Mouse (Mus musculus) midbrain, embryonic 11.5 days (tissue): ENCODE data around the gene Prex1. TPM values are rescaled to one million over a fixed set of nuclear protein-coding genes. Genes with fewer than 3 reads are reported as not detected.

Experiments used
- ATAC-seq: fragments of 200-750 bp; cut with Nextera tagmentation; 2 replicates; pipeline ENCODE4 v1.8.0; 2017; ENCODE audit warnings: moderate TSS enrichment, moderate library complexity; ENCODE audit not compliant: low FRiP score
- DNase-seq: peaks from one replicate; pipeline ENCODE4 v3.0.0; 2015; ENCODE audit warnings: low spot score; ENCODE audit errors: missing footprints
- H3K27ac ChIP-seq: fragments of 300-500 bp; sonication (generic); 2 replicates; pipeline ENCODE4 v1.5.1; 2014; ENCODE audit warnings: low read depth, low read length
- H3K27me3 ChIP-seq: fragments of 300-500 bp; sonication (generic); 2 replicates; pipeline ENCODE4 v1.6.1; 2014; ENCODE audit warnings: mild to moderate bottlenecking, low read length, moderate library complexity, mixed read lengths; ENCODE audit not compliant: control insufficient read depth, insufficient read depth
- H3K36me3 ChIP-seq: fragments of 300-500 bp; sonication (generic); 2 replicates; pipeline ENCODE4 v1.6.1; 2014; ENCODE audit warnings: mild to moderate bottlenecking, low read length, moderate library complexity, mixed read lengths; ENCODE audit not compliant: control insufficient read depth, insufficient read depth
- H3K4me1 ChIP-seq: fragments of 300-500 bp; sonication (generic); 2 replicates; pipeline ENCODE4 v1.6.1; 2014; ENCODE audit warnings: low read length; ENCODE audit not compliant: control insufficient read depth, insufficient read depth
- H3K4me2 ChIP-seq: fragments of 300-500 bp; sonication (generic); 2 replicates; pipeline ENCODE4 v1.6.1; 2014; ENCODE audit warnings: mild to moderate bottlenecking, moderate library complexity
- H3K4me3 ChIP-seq: fragments of 300-500 bp; sonication (generic); 2 replicates; pipeline ENCODE4 v1.5.1; 2014; ENCODE audit warnings: low read depth, low read length
- H3K9ac ChIP-seq: fragments of 300-500 bp; sonication (generic); 2 replicates; pipeline ENCODE4 v1.6.1; 2014; ENCODE audit warnings: low read length
- H3K9me3 ChIP-seq: fragments of 300-500 bp; sonication (generic); 2 replicates; pipeline ENCODE4 v1.6.1; 2016; ENCODE audit warnings: low read length; ENCODE audit not compliant: control insufficient read depth
- WGBS: fragments of 180-500 bp; shearing (Covaris S2); extraction: QIAGEN DNeasy Blood & Tissue Kit; methylation state at CpG from one replicate; pipeline ENCODE4 v1.1.7; 2014; 5-methylcytosine and 5-hydroxymethylcytosine counted together
- polyA plus RNA-seq: library from polyadenylated mRNA; unstranded; fragments of >200 nt; fragmentation: Nextera tagmentation; extraction: Ambion mirVana; gene quantifications from 2 replicates; pipeline ENCODE4 v1.2.1, GENCODE M21; 2014

Prex1 gene
- polyA plus RNA-seq, 1 experiment from 2014 or later, result 19.8 TPM

GRCm38 (mm10) chr2:166685824-166686223 lies 27.8 kb downstream of the Prex1 start:
- H3K4me2 ChIP-seq, result no peak overlapping the region
- H3K27me3 ChIP-seq, result no peaks in the 10 kb centered on the region
- WGBS, result 71% methylated on average over 7 of the region's 8 CpGs
- DNase-seq (no peak), ATAC-seq (no peak)
- H3K36me3 ChIP-seq, result no peaks in the 10 kb centered on the region
- no peaks in the 10 kb centered on the region for H3K9me3 ChIP-seq
- H3K4me1 ChIP-seq, result peaks cover 31% of the 10 kb centered on the region
- no peak overlapping the region for H3K4me3 ChIP-seq
- H3K9ac ChIP-seq, result no peak overlapping the region
- H3K27ac ChIP-seq, result no peak overlapping the region

GRCm38 (mm10) chr2:166683885-166684544 lies 29.6 kb downstream of the Prex1 start:
- Histone ChIP-seq H3K9ac (no peak overlapping the region), H3K36me3 (no peaks in the 10 kb centered on the region), H3K4me2 (no peak overlapping the region), H3K4me1 (peaks cover 45% of the 10 kb centered on the region), H3K27ac (no peak overlapping the region), H3K27me3 (no peaks in the 10 kb centered on the region), H3K9me3 (no peaks in the 10 kb centered on the region), H3K4me3 (no peak overlapping the region)
- DNase-seq (no peak), ATAC-seq (0 out of 2 replicates have a peak, but pooled peaks have one; percentile 8)
- 15% methylated on average over 13 of the region's 13 CpGs for WGBS

- Histone ChIP-seq H3K27ac (peak overlapping the region; percentile 14), H3K4me2 (no peak overlapping the region; the same call in 1 of the 2 replicates), H3K9me3 (no peaks in the 10 kb centered on the region), H3K27me3 (no peaks in the 10 kb centered on the region), H3K36me3 (no peaks in the 10 kb centered on the region), H3K9ac (peak overlapping the region; percentile 22; the same call in 1 of the 2 replicates), H3K4me1 (peaks cover 56% of the 10 kb centered on the region), H3K4me3 (no peak overlapping the region)
- WGBS, result 20% methylated on average over 4 of the region's 4 CpGs
- DNase-seq, result no peak
- ATAC-seq, result no peak
Observed at GRCm38 (mm10) chr2:166682866-166683265, 30.8 kb downstream of the Prex1 start.

DNA sequence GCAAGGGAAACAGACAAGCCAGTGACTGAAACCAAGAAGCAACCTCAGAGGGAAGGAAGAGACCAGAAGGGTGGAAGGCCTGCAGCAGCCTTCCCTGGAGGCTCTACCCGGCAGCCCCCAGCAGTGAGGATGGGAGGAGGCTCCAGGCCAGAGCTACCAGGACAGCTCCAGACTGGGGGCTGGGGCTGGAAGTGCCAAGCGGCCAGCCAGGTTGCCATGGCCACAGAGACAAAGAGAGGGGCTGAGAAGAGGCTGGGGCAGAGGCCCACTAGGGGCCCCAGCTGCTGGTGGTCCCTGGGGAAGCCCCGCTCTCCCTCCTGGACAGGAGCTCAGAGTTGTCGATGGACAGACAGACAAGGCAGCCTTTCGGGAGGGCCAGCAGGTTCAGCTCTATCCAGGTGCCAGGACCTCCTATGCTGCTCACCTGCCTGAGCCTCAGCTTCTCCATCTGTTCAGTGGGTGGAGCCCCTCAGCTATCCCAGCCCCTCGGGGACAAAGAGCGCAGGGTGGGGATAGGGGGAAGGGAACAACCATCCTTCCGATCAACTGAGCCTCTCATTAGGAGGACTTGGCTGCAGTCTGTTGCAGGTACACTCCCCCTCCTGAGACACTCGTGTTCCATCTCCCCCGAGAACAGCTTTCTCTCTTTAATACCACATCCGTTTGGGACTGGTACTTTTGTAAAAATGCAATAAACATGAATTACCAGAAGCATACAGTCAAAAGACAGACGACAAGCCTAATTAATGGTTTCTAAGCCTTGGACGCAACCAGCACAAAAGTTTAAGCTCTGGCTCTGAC lies 34.5 kb downstream of the Prex1 start:
- ATAC-seq, result peak; percentile 90
- 18% methylated on average over 13 of the region's 13 CpGs for WGBS
- no peaks in the 10 kb centered on the region for H3K27me3 ChIP-seq
- no peaks in the 10 kb centered on the region for H3K36me3 ChIP-seq
- peak overlapping the region; percentile 37 for H3K4me2 ChIP-seq
- peaks cover 74% of the 10 kb centered on the region for H3K4me1 ChIP-seq
- H3K4me3 ChIP-seq, result no peak overlapping the region
- no peaks in the 10 kb centered on the region for H3K9me3 ChIP-seq
- H3K27ac ChIP-seq, result peak overlapping the region; percentile 88
- peak overlapping the region; percentile 50 for H3K9ac ChIP-seq
- DNase-seq, result peak; percentile 98

DNA sequence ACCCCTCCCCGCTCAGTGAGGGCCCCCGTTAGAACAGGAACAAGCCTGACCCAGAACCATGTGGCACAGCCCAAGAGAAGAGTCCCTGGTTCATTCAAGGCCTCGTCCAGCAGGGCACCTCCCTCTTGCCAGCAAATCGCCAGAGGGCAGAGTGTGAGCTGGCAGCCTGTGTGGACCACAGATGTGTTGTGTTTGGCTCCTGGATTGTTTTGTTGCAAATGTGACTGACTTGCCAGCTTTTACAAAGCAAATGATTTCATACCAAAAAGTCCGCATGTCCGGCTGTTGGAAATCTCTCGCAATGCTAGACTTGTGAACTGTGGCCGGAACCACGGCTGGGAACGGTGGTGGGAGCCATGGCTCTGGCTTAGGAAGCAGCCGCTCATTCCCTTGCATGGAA lies 36.7 kb downstream of the Prex1 start:
- Histone ChIP-seq H3K4me1 (peaks cover 58% of the 10 kb centered on the region), H3K27ac (peak overlapping the region; percentile 5; the same call in 1 of the 2 replicates), H3K4me3 (no peak overlapping the region), H3K9me3 (no peaks in the 10 kb centered on the region), H3K4me2 (no peak overlapping the region), H3K9ac (no peak overlapping the region), H3K27me3 (no peaks in the 10 kb centered on the region), H3K36me3 (no peaks in the 10 kb centered on the region)
- 86% methylated on average over 11 of the region's 11 CpGs for WGBS
- ATAC-seq, result no peak
- no peak for DNase-seq

DNA sequence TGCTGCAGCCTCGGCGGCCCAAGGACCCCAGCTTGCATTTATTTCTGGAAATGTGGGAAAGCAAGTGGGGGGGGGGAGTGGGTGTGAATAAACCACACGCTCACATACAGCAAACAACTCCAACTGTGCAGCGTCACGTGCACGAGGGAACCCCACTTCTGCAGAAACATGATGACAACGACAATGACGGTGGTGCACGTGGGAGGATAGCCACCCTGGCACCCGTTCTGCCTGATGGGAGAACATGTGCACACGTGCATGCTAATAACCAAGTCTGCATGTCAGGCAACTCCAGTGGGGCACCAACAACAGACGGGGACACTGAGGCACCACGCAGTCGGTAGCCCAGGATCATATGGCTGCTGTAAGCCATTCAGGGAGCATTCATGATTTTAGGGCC lies 37.1 kb downstream of the Prex1 start:
- ATAC-seq (no peak), DNase-seq (no peak)
- peak overlapping the region; percentile 41; the same call in 1 of the 2 replicates for H3K9ac ChIP-seq
- H3K4me1 ChIP-seq, result peaks cover 63% of the 10 kb centered on the region
- no peaks in the 10 kb centered on the region for H3K9me3 ChIP-seq
- H3K4me3 ChIP-seq, result no peak overlapping the region
- H3K4me2 ChIP-seq, result peak overlapping the region; percentile 14; the same call in 1 of the 2 replicates
- H3K36me3 ChIP-seq, result no peaks in the 10 kb centered on the region
- no peak overlapping the region for H3K27ac ChIP-seq
- H3K27me3 ChIP-seq, result no peaks in the 10 kb centered on the region
- 80% methylated on average over 14 of the region's 14 CpGs for WGBS

DNA sequence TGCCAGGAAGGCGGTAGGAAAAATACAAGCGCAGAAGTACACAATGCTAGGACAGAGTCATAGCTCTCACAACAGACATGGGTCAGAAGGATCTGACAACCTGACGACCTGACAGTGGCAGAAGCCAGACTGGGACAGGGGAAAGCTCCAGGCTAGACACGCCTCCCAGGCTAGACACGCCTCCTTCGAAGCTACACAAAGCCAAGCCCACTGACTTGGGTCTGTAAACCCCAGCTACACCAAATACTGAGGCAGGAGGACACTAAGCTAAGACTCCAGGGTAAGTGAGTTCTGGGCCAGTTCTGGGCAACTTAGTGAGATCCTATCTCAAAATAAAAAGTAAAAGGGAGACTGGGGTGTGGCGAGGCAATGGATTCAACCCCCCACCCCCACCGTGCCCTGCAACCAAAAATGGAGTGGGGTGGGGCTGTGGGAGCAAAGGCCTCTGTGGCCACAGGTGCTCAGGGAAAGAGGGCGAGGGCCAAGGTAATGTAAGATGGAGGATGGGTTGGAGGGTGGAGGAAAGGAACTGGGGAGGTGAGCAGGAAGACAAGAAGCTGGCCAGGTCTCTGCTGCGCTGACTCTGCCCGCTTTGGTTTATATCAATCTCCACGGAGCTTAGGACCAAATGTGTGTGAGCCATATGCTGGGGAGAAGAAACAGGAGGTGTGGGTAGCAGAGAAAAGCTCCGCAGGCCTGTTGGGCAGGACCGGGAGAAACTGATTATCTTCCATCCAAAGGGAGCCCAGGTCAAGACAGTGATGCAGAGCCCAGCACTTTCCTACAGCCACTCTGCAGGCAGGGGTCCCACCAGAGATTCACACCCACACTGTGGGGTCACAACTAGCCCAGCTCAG lies 37.8 kb downstream of the Prex1 start:
- Histone ChIP-seq H3K9me3 (no peaks in the 10 kb centered on the region), H3K4me2 (peak overlapping the region; percentile 14), H3K4me3 (no peak overlapping the region), H3K9ac (peak overlapping the region; percentile 41; the same call in 1 of the 2 replicates), H3K36me3 (no peaks in the 10 kb centered on the region), H3K27ac (peak overlapping the region; percentile 37; the same call in 1 of the 2 replicates), H3K4me1 (peaks cover 69% of the 10 kb centered on the region), H3K27me3 (no peaks in the 10 kb centered on the region)
- 35% methylated on average over 14 of the region's 14 CpGs for WGBS
- DNase-seq, result no peak
- ATAC-seq, result no peak

DNA sequence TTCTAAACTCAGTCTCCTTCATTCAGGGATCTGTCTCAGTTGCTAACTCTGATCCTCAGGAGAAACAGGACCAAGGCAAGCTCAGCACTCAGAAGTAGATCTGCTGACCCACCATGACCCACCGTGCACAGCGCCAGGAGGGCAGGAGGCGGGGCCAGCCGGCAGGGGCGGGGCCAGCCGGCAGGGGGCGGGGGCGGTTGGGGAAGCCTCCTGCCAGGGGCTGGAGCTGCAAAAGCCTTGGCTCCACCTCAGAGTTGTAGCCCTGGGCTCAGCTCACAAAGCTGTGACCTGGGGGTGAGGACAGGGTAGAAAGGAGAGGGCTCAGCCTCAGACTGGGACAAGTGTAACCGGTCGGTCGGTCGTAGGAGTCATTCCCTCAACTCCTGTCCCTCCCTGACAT lies 38.9 kb downstream of the Prex1 start:
- H3K4me2 ChIP-seq, result no peak overlapping the region
- DNase-seq, result no peak

More for the DNA sequence above, 38.9 kb downstream of the Prex1 start:
- Histone ChIP-seq H3K4me1 (peaks cover 69% of the 10 kb centered on the region), H3K27ac (peak overlapping the region; percentile 37; the same call in 1 of the 2 replicates), H3K9me3 (no peaks in the 10 kb centered on the region), H3K4me3 (no peak overlapping the region), H3K36me3 (no peaks in the 10 kb centered on the region), H3K9ac (no peak overlapping the region), H3K27me3 (no peaks in the 10 kb centered on the region)
- ATAC-seq, result no peak
- WGBS, result 2% methylated on average over 12 of the region's 12 CpGs
